Mouse (Mus musculus): ENCODE data around the gene Gm42906. TPM values are rescaled to one million over a fixed set of nuclear protein-coding genes. Genes with fewer than 3 reads are reported as not detected.

Gm42906 gene
- polyA plus RNA-seq, 1 experiment, result not detected

GRCm38 (mm10) chr5:151367317-151367716 is 60.6 kb downstream of the Gm42906 start:
- Histone ChIP-seq H3K79me3 (ENCODE audit: low read depth) (no peaks in the 10 kb centered on the region), H3K27me3 (ENCODE audit: control insufficient read depth, insufficient read depth, insufficient read length) (no peaks in the 10 kb centered on the region), H3K36me3 (ENCODE audit: control insufficient read depth, insufficient read depth) (no peaks in the 10 kb centered on the region), H3K4me3 (ENCODE audit: insufficient read depth, poor library complexity, severe bottlenecking) (peak overlapping the region; percentile 50), H3K79me2 (ENCODE audit: control insufficient read depth, insufficient read depth) (no peaks in the 10 kb centered on the region), H3ac (ENCODE audit: control insufficient read depth, insufficient read length, low read depth) (peak overlapping the region; percentile 48)
- no peak for TF ChIP-seq FOSL1 (IDR thresholded peaks at IDR 0.05; ENCODE audit: insufficient read depth, low read length, poor library complexity, severe bottlenecking)
- TF ChIP-seq MYOD1 (IDR thresholded peaks at IDR 0.05; ENCODE audit: control insufficient read depth, insufficient read length, low read depth), result no peak
- no peak for TF ChIP-seq USF1 (IDR thresholded peaks at IDR 0.05; ENCODE audit: low read depth)
- TF ChIP-seq MYOG (IDR thresholded peaks at IDR 0.05; ENCODE audit: control insufficient read depth, extremely low read depth, insufficient read length), result no peak
- no peak for TF ChIP-seq CEBPB (IDR thresholded peaks at IDR 0.05; ENCODE audit: low read depth)
- no peak for TF ChIP-seq MAX (IDR thresholded peaks at IDR 0.05)
- TF ChIP-seq CTCF (IDR thresholded peaks at IDR 0.05; ENCODE audit: control insufficient read depth, insufficient read depth, insufficient read length), result no peak

- Histone ChIP-seq H3K4me3 (ENCODE audit: insufficient read depth, poor library complexity, severe bottlenecking) (no peak overlapping the region), H3K79me3 (ENCODE audit: low read depth) (no peaks in the 10 kb centered on the region), H3K27me3 (ENCODE audit: control insufficient read depth, insufficient read depth, insufficient read length) (no peaks in the 10 kb centered on the region), H3K79me2 (ENCODE audit: control insufficient read depth, insufficient read depth) (no peaks in the 10 kb centered on the region), H3ac (ENCODE audit: control insufficient read depth, insufficient read length, low read depth) (no peak overlapping the region), H3K36me3 (ENCODE audit: control insufficient read depth, insufficient read depth) (no peaks in the 10 kb centered on the region)
- TF ChIP-seq CTCF (IDR thresholded peaks at IDR 0.05; ENCODE audit: control insufficient read depth, insufficient read depth, insufficient read length), result no peak
- no peak for TF ChIP-seq CEBPB (IDR thresholded peaks at IDR 0.05; ENCODE audit: low read depth)
- peak; percentile 32 for TF ChIP-seq FOSL1 (IDR thresholded peaks at IDR 0.05; ENCODE audit: insufficient read depth, low read length, poor library complexity, severe bottlenecking)
- no peak for TF ChIP-seq MYOG (IDR thresholded peaks at IDR 0.05; ENCODE audit: control insufficient read depth, extremely low read depth, insufficient read length)
- TF ChIP-seq MAX (IDR thresholded peaks at IDR 0.05), result no peak
- no peak for TF ChIP-seq MYOD1 (IDR thresholded peaks at IDR 0.05; ENCODE audit: control insufficient read depth, insufficient read length, low read depth)
- peak; percentile 65 for TF ChIP-seq USF1 (IDR thresholded peaks at IDR 0.05; ENCODE audit: low read depth)
These were observed 64.5 kb downstream of the Gm42906 start for GRCm38 (mm10) chr5:151363343-151364000.

GRCm38 (mm10) chr5:151349616-151350015 is 78.3 kb downstream of the Gm42906 start:
- Histone ChIP-seq H3K27me3 (ENCODE audit: control insufficient read depth, insufficient read depth, insufficient read length) (no peaks in the 10 kb centered on the region), H3K4me3 (ENCODE audit: insufficient read depth, poor library complexity, severe bottlenecking) (no peak overlapping the region), H3ac (ENCODE audit: control insufficient read depth, insufficient read length, low read depth) (no peak overlapping the region), H3K36me3 (ENCODE audit: control insufficient read depth, insufficient read depth) (no peaks in the 10 kb centered on the region), H3K79me2 (ENCODE audit: control insufficient read depth, insufficient read depth) (no peaks in the 10 kb centered on the region), H3K79me3 (ENCODE audit: low read depth) (no peaks in the 10 kb centered on the region)
- TF ChIP-seq CTCF (IDR thresholded peaks at IDR 0.05; ENCODE audit: control insufficient read depth, insufficient read depth, insufficient read length), result no peak

GRCm38 (mm10) chr5:151348418-151348817 is 79.5 kb downstream of the Gm42906 start:
- H3K4me3 ChIP-seq (ENCODE audit: insufficient read depth, poor library complexity, severe bottlenecking), result no peak overlapping the region
- H3K36me3 ChIP-seq (ENCODE audit: control insufficient read depth, insufficient read depth), result no peaks in the 10 kb centered on the region
- no peaks in the 10 kb centered on the region for H3K79me2 ChIP-seq (ENCODE audit: control insufficient read depth, insufficient read depth)
- H3ac ChIP-seq (ENCODE audit: control insufficient read depth, insufficient read length, low read depth), result no peak overlapping the region
- no peak for TF ChIP-seq MYOG (IDR thresholded peaks at IDR 0.05; ENCODE audit: control insufficient read depth, extremely low read depth, insufficient read length)
- TF ChIP-seq USF1 (IDR thresholded peaks at IDR 0.05; ENCODE audit: low read depth), result no peak
- no peaks in the 10 kb centered on the region for H3K27me3 ChIP-seq (ENCODE audit: control insufficient read depth, insufficient read depth, insufficient read length)
- H3K79me3 ChIP-seq (ENCODE audit: low read depth), result no peaks in the 10 kb centered on the region

GRCm38 (mm10) chr5:151346626-151347025 is 81.3 kb downstream of the Gm42906 start:
- no peak overlapping the region for H3K4me3 ChIP-seq (ENCODE audit: insufficient read depth, poor library complexity, severe bottlenecking)
- no peaks in the 10 kb centered on the region for H3K27me3 ChIP-seq (ENCODE audit: control insufficient read depth, insufficient read depth, insufficient read length)
- no peak overlapping the region for H3ac ChIP-seq (ENCODE audit: control insufficient read depth, insufficient read length, low read depth)
- H3K36me3 ChIP-seq (ENCODE audit: control insufficient read depth, insufficient read depth), result no peaks in the 10 kb centered on the region
- no peak for TF ChIP-seq CTCF (IDR thresholded peaks at IDR 0.05; ENCODE audit: control insufficient read depth, insufficient read depth, insufficient read length)
- TF ChIP-seq FOSL1 (IDR thresholded peaks at IDR 0.05; ENCODE audit: insufficient read depth, low read length, poor library complexity, severe bottlenecking), result no peak
- TF ChIP-seq CEBPB (IDR thresholded peaks at IDR 0.05; ENCODE audit: low read depth), result no peak
- TF ChIP-seq USF1 (IDR thresholded peaks at IDR 0.05; ENCODE audit: low read depth), result no peak
- TF ChIP-seq MAX (IDR thresholded peaks at IDR 0.05), result no peak
- no peak for TF ChIP-seq MYOD1 (IDR thresholded peaks at IDR 0.05; ENCODE audit: control insufficient read depth, insufficient read length, low read depth)
- TF ChIP-seq MYOG (IDR thresholded peaks at IDR 0.05; ENCODE audit: control insufficient read depth, extremely low read depth, insufficient read length), result no peak
- no peaks in the 10 kb centered on the region for H3K79me3 ChIP-seq (ENCODE audit: low read depth)
- no peaks in the 10 kb centered on the region for H3K79me2 ChIP-seq (ENCODE audit: control insufficient read depth, insufficient read depth)

GRCm38 (mm10) chr5:151344737-151345136 is 83.2 kb downstream of the Gm42906 start:
- no peaks in the 10 kb centered on the region for H3K36me3 ChIP-seq (ENCODE audit: control insufficient read depth, insufficient read depth)
- H3ac ChIP-seq (ENCODE audit: control insufficient read depth, insufficient read length, low read depth), result no peak overlapping the region
- H3K27me3 ChIP-seq (ENCODE audit: control insufficient read depth, insufficient read depth, insufficient read length), result no peaks in the 10 kb centered on the region
- no peaks in the 10 kb centered on the region for H3K79me3 ChIP-seq (ENCODE audit: low read depth)
- no peak for TF ChIP-seq MYOD1 (IDR thresholded peaks at IDR 0.05; ENCODE audit: control insufficient read depth, insufficient read length, low read depth)
- TF ChIP-seq USF1 (IDR thresholded peaks at IDR 0.05; ENCODE audit: low read depth), result no peak
- TF ChIP-seq MAX (IDR thresholded peaks at IDR 0.05), result no peak
- TF ChIP-seq CEBPB (IDR thresholded peaks at IDR 0.05; ENCODE audit: low read depth), result no peak
- no peak for TF ChIP-seq CTCF (IDR thresholded peaks at IDR 0.05; ENCODE audit: control insufficient read depth, insufficient read depth, insufficient read length)
- no peak for TF ChIP-seq FOSL1 (IDR thresholded peaks at IDR 0.05; ENCODE audit: insufficient read depth, low read length, poor library complexity, severe bottlenecking)
- no peak for TF ChIP-seq MYOG (IDR thresholded peaks at IDR 0.05; ENCODE audit: control insufficient read depth, extremely low read depth, insufficient read length)
- H3K4me3 ChIP-seq (ENCODE audit: insufficient read depth, poor library complexity, severe bottlenecking), result no peak overlapping the region
- no peaks in the 10 kb centered on the region for H3K79me2 ChIP-seq (ENCODE audit: control insufficient read depth, insufficient read depth)

All from C2C12 (cell line).